Mouse (Mus musculus): Measurements from ENCODE around the gene Atp5j. TPM values are rescaled to one million over a fixed set of nuclear protein-coding genes. Genes with fewer than 3 reads are reported as not detected.

Gene Atp5j
- polyA plus RNA-seq, 1 experiment from 2014 or later: 910 TPM

DNA sequence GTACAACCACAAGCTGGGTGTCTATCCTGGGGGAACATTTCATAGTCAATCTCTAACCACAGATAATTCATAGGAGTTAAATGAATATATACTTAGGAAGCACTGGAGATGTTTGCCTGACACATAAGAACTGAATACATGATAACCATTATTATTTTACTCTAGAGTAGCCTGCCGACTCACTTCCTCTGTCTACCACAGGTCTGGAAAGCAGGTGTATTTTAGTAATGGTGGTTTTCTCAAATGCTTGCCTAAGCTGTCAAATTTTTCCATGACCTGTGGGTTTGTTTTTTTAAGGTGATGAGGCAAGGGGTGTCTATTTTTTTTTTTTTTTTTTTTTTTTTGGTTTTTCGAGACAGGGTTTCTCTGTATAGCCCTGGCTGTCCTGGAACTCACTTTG, 35.4 kb downstream of the Atp5j start:
- no peak overlapping the region for H3K9ac ChIP-seq (ENCODE audit: low read length)
- 97% methylated on average over 1 of the region's 2 CpGs for WGBS
- H3K4me3 ChIP-seq (ENCODE audit: low read depth, low read length): no peak overlapping the region
- no peak overlapping the region for H3K27ac ChIP-seq (ENCODE audit: low read depth, low read length)
- no peak for ATAC-seq
- no peak for DNase-seq (ENCODE audit: low spot score)
- H3K27me3 ChIP-seq (replicated peaks; ENCODE audit: control insufficient read depth, insufficient read depth, low read length): no peaks in the 10 kb centered on the region
- H3K4me2 ChIP-seq (ENCODE audit: low read length): no peak overlapping the region
- 0 out of 2 replicates have a peak, but pooled peaks cover 7% of the 10 kb centered on the region for H3K36me3 ChIP-seq (ENCODE audit: control insufficient read depth, insufficient read depth, low read length)
- H3K9me3 ChIP-seq (replicated peaks; ENCODE audit: control insufficient read depth, low read length): no peaks in the 10 kb centered on the region
- H3K4me1 ChIP-seq (ENCODE audit: control insufficient read depth, insufficient read depth, low read length): no peaks in the 10 kb centered on the region

- no peak overlapping the region for H3K4me2 ChIP-seq (ENCODE audit: low read length)
- 85% methylated on average over 9 of the region's 9 CpGs for WGBS
- DNase-seq (ENCODE audit: low spot score): no peak
- H3K27ac ChIP-seq (ENCODE audit: low read depth, low read length): no peak overlapping the region
- no peaks in the 10 kb centered on the region for H3K4me1 ChIP-seq (ENCODE audit: control insufficient read depth, insufficient read depth, low read length)
- H3K4me3 ChIP-seq (ENCODE audit: low read depth, low read length): no peak overlapping the region
- no peaks in the 10 kb centered on the region for H3K9me3 ChIP-seq (replicated peaks; ENCODE audit: control insufficient read depth, low read length)
- ATAC-seq: no peak
- no peak overlapping the region for H3K9ac ChIP-seq (ENCODE audit: low read length)
- no peaks in the 10 kb centered on the region for H3K36me3 ChIP-seq (ENCODE audit: control insufficient read depth, insufficient read depth, low read length)
- no peaks in the 10 kb centered on the region for H3K27me3 ChIP-seq (replicated peaks; ENCODE audit: control insufficient read depth, insufficient read depth, low read length)
Observed at GRCm38 (mm10) chr16:84796678-84797077, 38.7 kb downstream of the Atp5j start.

GRCm38 (mm10) chr16:84795337-84795736, 40.1 kb downstream of the Atp5j start:
- ATAC-seq: no peak
- no peaks in the 10 kb centered on the region for H3K27me3 ChIP-seq (replicated peaks; ENCODE audit: control insufficient read depth, insufficient read depth, low read length)
- no peaks in the 10 kb centered on the region for H3K4me1 ChIP-seq (ENCODE audit: control insufficient read depth, insufficient read depth, low read length)
- no peak overlapping the region for H3K27ac ChIP-seq (ENCODE audit: low read depth, low read length)
- H3K9ac ChIP-seq (ENCODE audit: low read length): no peak overlapping the region
- no peaks in the 10 kb centered on the region for H3K9me3 ChIP-seq (replicated peaks; ENCODE audit: control insufficient read depth, low read length)
- WGBS: 63% methylated on average over 3 of the region's 3 CpGs
- H3K4me2 ChIP-seq (ENCODE audit: low read length): no peak overlapping the region
- peaks cover 2% of the 10 kb centered on the region; the same call in 1 of the 2 replicates for H3K36me3 ChIP-seq (ENCODE audit: control insufficient read depth, insufficient read depth, low read length)
- DNase-seq (ENCODE audit: low spot score): no peak
- H3K4me3 ChIP-seq (ENCODE audit: low read depth, low read length): no peak overlapping the region

DNA sequence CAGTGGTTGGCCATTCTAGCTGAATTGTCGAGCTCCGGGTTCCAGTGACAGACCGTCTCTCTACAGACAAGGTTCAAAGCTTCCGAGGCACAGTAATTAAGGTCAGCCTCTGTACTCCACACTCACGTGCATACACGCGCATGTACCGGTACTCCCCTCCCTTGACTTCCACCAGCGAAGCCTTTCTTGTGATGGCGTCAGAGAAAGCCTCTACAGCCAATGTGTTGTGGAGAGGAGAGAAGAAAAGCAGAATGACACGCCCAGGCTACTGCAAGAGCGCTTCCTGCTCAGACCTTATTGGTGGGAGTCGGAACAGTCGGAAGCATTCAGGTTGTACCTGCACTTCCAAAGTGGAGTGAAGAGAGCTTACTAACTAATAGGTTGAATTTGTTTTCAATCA, 42.0 kb downstream of the Atp5j start:
- H3K4me2 ChIP-seq (ENCODE audit: low read length): no peak overlapping the region
- WGBS: 88% methylated on average over 14 of the region's 14 CpGs
- H3K4me3 ChIP-seq (ENCODE audit: low read depth, low read length): no peak overlapping the region
- H3K9ac ChIP-seq (ENCODE audit: low read length): no peak overlapping the region
- H3K27ac ChIP-seq (ENCODE audit: low read depth, low read length): no peak overlapping the region
- ATAC-seq (no peak), DNase-seq (ENCODE audit: low spot score) (no peak)
- H3K36me3 ChIP-seq (ENCODE audit: control insufficient read depth, insufficient read depth, low read length): peaks cover 2% of the 10 kb centered on the region; the same call in 1 of the 2 replicates
- no peaks in the 10 kb centered on the region for H3K9me3 ChIP-seq (replicated peaks; ENCODE audit: control insufficient read depth, low read length)
- H3K4me1 ChIP-seq (ENCODE audit: control insufficient read depth, insufficient read depth, low read length): no peaks in the 10 kb centered on the region
- no peaks in the 10 kb centered on the region for H3K27me3 ChIP-seq (replicated peaks; ENCODE audit: control insufficient read depth, insufficient read depth, low read length)

GRCm38 (mm10) chr16:84790595-84791165, 44.7 kb downstream of the Atp5j start:
- Histone ChIP-seq H3K9ac (ENCODE audit: low read length) (no peak overlapping the region), H3K36me3 (ENCODE audit: control insufficient read depth, insufficient read depth, low read length) (peaks cover 2% of the 10 kb centered on the region; the same call in 1 of the 2 replicates), H3K4me2 (ENCODE audit: low read length) (no peak overlapping the region), H3K9me3 (replicated peaks; ENCODE audit: control insufficient read depth, low read length) (no peaks in the 10 kb centered on the region), H3K27ac (ENCODE audit: low read depth, low read length) (no peak overlapping the region), H3K27me3 (replicated peaks; ENCODE audit: control insufficient read depth, insufficient read depth, low read length) (no peaks in the 10 kb centered on the region), H3K4me3 (ENCODE audit: low read depth, low read length) (no peak overlapping the region), H3K4me1 (ENCODE audit: control insufficient read depth, insufficient read depth, low read length) (no peaks in the 10 kb centered on the region)
- 97% methylated on average over 2 of the region's 2 CpGs for WGBS
- ATAC-seq (no peak), DNase-seq (ENCODE audit: low spot score) (no peak)

GRCm38 (mm10) chr16:84784966-84785365, 50.5 kb downstream of the Atp5j start:
- H3K27ac ChIP-seq (ENCODE audit: low read depth, low read length): no peak overlapping the region
- no peak overlapping the region for H3K4me3 ChIP-seq (ENCODE audit: low read depth, low read length)
- H3K9me3 ChIP-seq (replicated peaks; ENCODE audit: control insufficient read depth, low read length): no peaks in the 10 kb centered on the region
- H3K4me2 ChIP-seq (ENCODE audit: low read length): no peak overlapping the region
- H3K27me3 ChIP-seq (replicated peaks; ENCODE audit: control insufficient read depth, insufficient read depth, low read length): no peaks in the 10 kb centered on the region
- H3K36me3 ChIP-seq (ENCODE audit: control insufficient read depth, insufficient read depth, low read length): no peaks in the 10 kb centered on the region
- H3K9ac ChIP-seq (ENCODE audit: low read length): no peak overlapping the region
- DNase-seq (ENCODE audit: low spot score) (no peak), ATAC-seq (no peak)
- 7% methylated on average over 7 of the region's 7 CpGs for WGBS
- H3K4me1 ChIP-seq (ENCODE audit: control insufficient read depth, insufficient read depth, low read length): 0 out of 2 replicates have a peak, but pooled peaks cover 3% of the 10 kb centered on the region

- Histone ChIP-seq H3K36me3 (ENCODE audit: control insufficient read depth, insufficient read depth, low read length) (no peaks in the 10 kb centered on the region), H3K27me3 (replicated peaks; ENCODE audit: control insufficient read depth, insufficient read depth, low read length) (no peaks in the 10 kb centered on the region), H3K9me3 (replicated peaks; ENCODE audit: control insufficient read depth, low read length) (0 out of 2 replicates have a peak, but pooled peaks cover 2% of the 10 kb centered on the region), H3K9ac (ENCODE audit: low read length) (no peak overlapping the region), H3K4me3 (ENCODE audit: low read depth, low read length) (no peak overlapping the region), H3K4me1 (ENCODE audit: control insufficient read depth, insufficient read depth, low read length) (0 out of 2 replicates have a peak, but pooled peaks cover 3% of the 10 kb centered on the region), H3K4me2 (ENCODE audit: low read length) (no peak overlapping the region), H3K27ac (ENCODE audit: low read depth, low read length) (no peak overlapping the region)
- ATAC-seq (no peak), DNase-seq (ENCODE audit: low spot score) (no peak)
- WGBS: 45% methylated on average over 2 of the region's 2 CpGs
Observed at GRCm38 (mm10) chr16:84783279-84783678, 52.1 kb downstream of the Atp5j start.

GRCm38 (mm10) chr16:84779718-84780117, 55.7 kb downstream of the Atp5j start:
- Histone ChIP-seq H3K9ac (ENCODE audit: low read length) (no peak overlapping the region), H3K4me2 (ENCODE audit: low read length) (no peak overlapping the region), H3K4me1 (ENCODE audit: control insufficient read depth, insufficient read depth, low read length) (0 out of 2 replicates have a peak, but pooled peaks cover 8% of the 10 kb centered on the region), H3K9me3 (replicated peaks; ENCODE audit: control insufficient read depth, low read length) (0 out of 2 replicates have a peak, but pooled peaks cover 2% of the 10 kb centered on the region), H3K4me3 (ENCODE audit: low read depth, low read length) (no peak overlapping the region), H3K36me3 (ENCODE audit: control insufficient read depth, insufficient read depth, low read length) (no peaks in the 10 kb centered on the region), H3K27me3 (replicated peaks; ENCODE audit: control insufficient read depth, insufficient read depth, low read length) (no peaks in the 10 kb centered on the region), H3K27ac (ENCODE audit: low read depth, low read length) (no peak overlapping the region)
- WGBS: 86% methylated on average over 5 of the region's 5 CpGs
- ATAC-seq (no peak), DNase-seq (ENCODE audit: low spot score) (no peak)

DNA sequence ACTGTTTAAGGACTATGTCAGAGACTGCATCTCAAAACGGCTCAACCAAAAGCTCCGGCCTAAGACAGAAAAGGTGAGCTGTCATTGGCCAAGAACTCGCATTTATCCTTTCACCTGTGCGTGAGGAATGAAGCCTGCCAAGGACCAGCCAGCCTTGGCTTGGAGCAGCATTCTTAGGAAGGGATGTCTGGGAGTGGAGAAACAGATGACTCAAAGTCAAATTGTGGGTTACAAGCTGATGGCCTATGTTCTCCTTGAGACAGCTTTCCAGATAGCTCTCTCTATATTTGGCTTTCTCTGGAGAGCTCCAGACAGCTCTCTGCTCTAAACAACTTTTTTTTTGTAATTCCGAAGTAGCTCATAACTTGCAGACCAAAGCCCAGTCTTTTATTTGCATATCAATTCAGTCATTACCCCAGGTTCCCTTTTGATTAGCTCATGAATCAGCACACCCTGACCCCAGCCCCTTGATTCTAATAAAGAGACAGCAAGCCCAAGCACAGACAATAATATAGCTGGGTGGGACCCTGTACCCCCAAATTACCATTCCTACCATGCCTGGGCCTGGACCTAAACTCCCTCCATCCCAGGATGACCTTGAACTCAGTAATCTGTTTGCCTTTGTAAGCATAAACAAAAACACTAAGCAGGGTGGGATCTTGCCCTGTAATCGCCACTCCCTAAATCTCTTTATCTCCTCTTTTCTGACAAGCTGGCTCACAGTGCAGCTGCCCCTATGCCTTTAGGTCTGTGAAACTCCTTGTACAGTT, 56.4 kb downstream of the Atp5j start:
- Histone ChIP-seq H3K9ac (ENCODE audit: low read length) (no peak overlapping the region), H3K4me1 (ENCODE audit: control insufficient read depth, insufficient read depth, low read length) (0 out of 2 replicates have a peak, but pooled peaks cover 8% of the 10 kb centered on the region), H3K4me3 (ENCODE audit: low read depth, low read length) (no peak overlapping the region), H3K36me3 (ENCODE audit: control insufficient read depth, insufficient read depth, low read length) (no peaks in the 10 kb centered on the region), H3K4me2 (ENCODE audit: low read length) (no peak overlapping the region), H3K27ac (ENCODE audit: low read depth, low read length) (no peak overlapping the region), H3K9me3 (replicated peaks; ENCODE audit: control insufficient read depth, low read length) (0 out of 2 replicates have a peak, but pooled peaks cover 2% of the 10 kb centered on the region), H3K27me3 (replicated peaks; ENCODE audit: control insufficient read depth, insufficient read depth, low read length) (no peaks in the 10 kb centered on the region)
- WGBS: 78% methylated on average over 6 of the region's 6 CpGs
- DNase-seq (ENCODE audit: low spot score): no peak
- no peak for ATAC-seq

All from forebrain, embryonic 14.5 days (tissue).